Mouse (Mus musculus) hindbrain, embryonic 12.5 days (tissue): ENCODE results near the gene Catsperg1. TPM values are rescaled to one million over a fixed set of nuclear protein-coding genes. Genes with fewer than 3 reads are reported as not detected.
"Not testable (repeated sequence)": the region's sequence is repeated elsewhere in the genome, so short reads cannot be mapped to it uniquely, and the experiment has no call there.

Experiments
- ATAC-seq: fragments of 200-750 bp; cut with Nextera tagmentation; 2 replicates; pipeline ENCODE4 v1.8.0; 2017; ENCODE audit warnings: moderate TSS enrichment; ENCODE audit not compliant: low FRiP score
- H3K27ac ChIP-seq: fragments of 300-500 bp; sonication (generic); 2 replicates; pipeline ENCODE4 v1.5.1; 2016; ENCODE audit warnings: mild to moderate bottlenecking
- H3K27me3 ChIP-seq: fragments of 300-500 bp; sonication (generic); 2 replicates; pipeline ENCODE4 v1.6.1; 2016; ENCODE audit warnings: mild to moderate bottlenecking
- H3K36me3 ChIP-seq: fragments of 300-500 bp; sonication (generic); 2 replicates; pipeline ENCODE4 v1.6.1; 2016; ENCODE audit warnings: mild to moderate bottlenecking
- H3K4me1 ChIP-seq: fragments of 300-500 bp; sonication (generic); 2 replicates; pipeline ENCODE4 v1.6.1; 2016
- H3K4me2 ChIP-seq: fragments of 300-500 bp; sonication (generic); replicated peaks from 2 replicates; pipeline ENCODE4 v1.6.1; 2016; ENCODE audit warnings: mild to moderate bottlenecking
- H3K4me3 ChIP-seq: fragments of 300-500 bp; sonication (generic); 2 replicates; pipeline ENCODE4 v1.5.1; 2016; ENCODE audit warnings: mild to moderate bottlenecking
- H3K9ac ChIP-seq: fragments of 300-500 bp; sonication (generic); 2 replicates; pipeline ENCODE4 v1.6.1; 2016; ENCODE audit warnings: mild to moderate bottlenecking, moderate library complexity
- H3K9me3 ChIP-seq: fragments of 300-500 bp; sonication (generic); replicated peaks from 2 replicates; pipeline ENCODE4 v1.6.1; 2016; ENCODE audit warnings: mild to moderate bottlenecking
- WGBS: fragments of 180-500 bp; shearing (Covaris S2); methylation state at CpG from one replicate; pipeline ENCODE4 v1.1.7; 2016; 5-methylcytosine and 5-hydroxymethylcytosine counted together
- polyA plus RNA-seq: library from polyadenylated mRNA; unstranded; fragments of >200 nt; fragmentation: Nextera tagmentation; extraction: Ambion mirVana; gene quantifications from 2 replicates; pipeline ENCODE4 v1.2.1, GENCODE M21; 2016

The Catsperg1 gene
- polyA plus RNA-seq, 1 experiment from 2014 or later, result 0.72 TPM

- peaks cover 17% of the 10 kb centered on the region for H3K36me3 ChIP-seq
- no peak overlapping the region for H3K27ac ChIP-seq
- H3K4me1 ChIP-seq, result peaks cover 4% of the 10 kb centered on the region; the same call in 1 of the 2 replicates
- no peak overlapping the region for H3K4me2 ChIP-seq
- peaks cover 19% of the 10 kb centered on the region for H3K27me3 ChIP-seq
- H3K9ac ChIP-seq, result no peak overlapping the region
- ATAC-seq, result no peak
- H3K9me3 ChIP-seq, result no peaks in the 10 kb centered on the region
- WGBS, result 86% methylated on average over 7 of the region's 7 CpGs
- no peak overlapping the region for H3K4me3 ChIP-seq
Measured at GRCm38 (mm10) chr7:29244732-29245416, 31.0 kb upstream of the Catsperg1 start.

GRCm38 (mm10) chr7:29238019-29238967 is 24.5 kb upstream of the Catsperg1 start, which contains the start of gene Yif1b:
Yif1b (plus strand) TSS chr7:29238329.
- H3K4me1 ChIP-seq, result peaks cover 13% of the 10 kb centered on the region
- ATAC-seq, result peak; percentile 97
- WGBS, result 1% methylated on average over 60 of the region's 60 CpGs
- no peaks in the 10 kb centered on the region for H3K36me3 ChIP-seq
- no peaks in the 10 kb centered on the region for H3K9me3 ChIP-seq
- H3K9ac ChIP-seq, result peak within 1 kb of the TSS; percentile 71
- peak within 1 kb of the TSS; percentile 80 for H3K4me2 ChIP-seq
- H3K4me3 ChIP-seq, result peak within 1 kb of the TSS; percentile 67
- peak within 1 kb of the TSS; percentile 81 for H3K27ac ChIP-seq
- peaks cover 13% of the 10 kb centered on the region for H3K27me3 ChIP-seq

DNA sequence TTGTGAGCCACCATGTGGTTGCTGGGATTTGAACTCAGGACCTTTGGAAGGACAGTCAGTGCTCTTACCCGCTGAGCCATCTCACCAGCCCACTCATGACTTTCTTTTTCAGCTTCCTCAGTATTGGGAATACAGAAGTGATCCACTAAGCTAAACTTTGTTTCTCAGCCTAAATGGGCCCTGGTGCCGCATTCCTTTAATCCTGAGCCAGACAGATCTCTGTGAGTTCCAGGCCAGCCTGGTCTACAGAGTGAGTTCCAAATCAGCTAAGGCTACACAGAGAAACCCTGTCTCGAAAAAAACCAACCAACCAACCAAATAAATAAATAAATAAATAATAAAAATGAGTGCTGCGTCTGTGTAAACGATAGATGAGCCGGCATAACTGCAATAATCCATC is 23.8 kb upstream of the Catsperg1 start:
- Histone ChIP-seq H3K27me3 (peaks cover 20% of the 10 kb centered on the region), H3K4me3 (peak overlapping the region; percentile 67), H3K27ac (peak overlapping the region; percentile 81), H3K4me1 (peaks cover 13% of the 10 kb centered on the region), H3K9ac (peak overlapping the region; percentile 55), H3K4me2 (peak overlapping the region; percentile 80)
- 32% methylated on average over 6 of the region's 6 CpGs for WGBS
- not testable (repeated sequence) for H3K36me3 ChIP-seq, H3K9me3 ChIP-seq
- ATAC-seq, result peak; percentile 33

DNA sequence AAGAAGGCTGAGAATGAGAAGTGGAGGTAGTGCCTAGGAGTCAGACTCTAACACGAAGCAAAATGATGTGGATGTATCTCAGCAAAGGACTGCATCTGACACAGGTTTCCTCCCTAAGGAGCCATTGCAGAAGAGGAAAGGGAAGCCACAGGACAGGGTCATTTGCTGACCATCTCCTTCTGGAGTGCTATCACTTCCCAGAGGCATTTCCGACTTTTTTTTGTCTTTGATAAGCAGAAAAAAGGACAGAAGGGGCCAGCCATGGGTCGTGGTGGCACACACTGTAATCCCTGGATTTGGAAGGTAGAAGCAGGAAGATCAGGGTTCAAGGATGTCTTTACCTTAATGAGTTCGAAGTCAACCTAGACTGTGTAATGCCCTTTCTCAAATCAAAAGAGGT is 22.8 kb upstream of the Catsperg1 start:
- peaks cover 30% of the 10 kb centered on the region for H3K27me3 ChIP-seq
- H3K9ac ChIP-seq, result no peak overlapping the region
- no peak for ATAC-seq
- H3K36me3 ChIP-seq, result no peaks in the 10 kb centered on the region
- no peak overlapping the region for H3K27ac ChIP-seq
- no peak overlapping the region for H3K4me2 ChIP-seq
- WGBS, result 87% methylated on average over 4 of the region's 4 CpGs
- no peaks in the 10 kb centered on the region for H3K9me3 ChIP-seq
- no peak overlapping the region for H3K4me3 ChIP-seq
- H3K4me1 ChIP-seq, result peaks cover 20% of the 10 kb centered on the region

- ATAC-seq, result no peak
- Histone ChIP-seq H3K9me3 (no peaks in the 10 kb centered on the region), H3K27ac (no peak overlapping the region), H3K4me1 (peaks cover 19% of the 10 kb centered on the region), H3K9ac (no peak overlapping the region), H3K4me2 (no peak overlapping the region), H3K4me3 (no peak overlapping the region), H3K27me3 (peaks cover 48% of the 10 kb centered on the region), H3K36me3 (no peaks in the 10 kb centered on the region)
- 76% methylated on average over 5 of the region's 5 CpGs for WGBS
Measured at GRCm38 (mm10) chr7:29234661-29235060, 20.8 kb upstream of the Catsperg1 start.

DNA sequence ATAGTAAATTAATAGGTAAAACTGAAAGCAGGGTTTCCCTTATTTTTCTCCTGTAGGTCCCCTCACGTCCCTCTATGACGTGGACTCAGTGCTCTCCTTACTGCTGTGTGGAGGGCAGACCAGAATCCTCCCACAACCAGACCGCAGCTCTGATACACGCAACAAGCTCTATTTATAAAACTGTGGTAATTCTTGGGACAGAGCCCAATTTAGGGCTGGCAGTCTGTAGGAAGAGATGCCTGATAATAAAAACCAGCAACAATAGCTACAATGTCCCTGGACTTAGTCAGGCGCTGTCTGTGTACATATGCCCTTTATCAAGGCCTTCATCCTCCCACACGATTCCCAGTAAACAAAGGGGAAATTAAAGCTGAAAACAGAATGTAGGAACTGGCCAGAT is 19.9 kb upstream of the Catsperg1 start:
- H3K27ac ChIP-seq, result no peak overlapping the region
- ATAC-seq, result no peak
- H3K4me3 ChIP-seq, result no peak overlapping the region
- no peaks in the 10 kb centered on the region for H3K9me3 ChIP-seq
- 80% methylated on average over 6 of the region's 6 CpGs for WGBS
- H3K4me2 ChIP-seq, result no peak overlapping the region
- H3K9ac ChIP-seq, result no peak overlapping the region
- peaks cover 10% of the 10 kb centered on the region for H3K4me1 ChIP-seq
- no peaks in the 10 kb centered on the region for H3K36me3 ChIP-seq
- peaks cover 53% of the 10 kb centered on the region for H3K27me3 ChIP-seq

GRCm38 (mm10) chr7:29232247-29233013 is 18.6 kb upstream of the Catsperg1 start, which contains the start of gene Kcnk6:
Kcnk6 (minus strand) TSS chr7:29232515.
- Histone ChIP-seq H3K4me2 (peak within 1 kb of the TSS; percentile 83), H3K27me3 (peaks cover 53% of the 10 kb centered on the region), H3K27ac (no peak within 1 kb of the TSS), H3K4me3 (peak within 1 kb of the TSS; percentile 46), H3K9ac (peak within 1 kb of the TSS; percentile 60), H3K4me1 (peaks cover 7% of the 10 kb centered on the region), H3K36me3 (no peaks in the 10 kb centered on the region), H3K9me3 (no peaks in the 10 kb centered on the region)
- ATAC-seq, result peak; percentile 26; the same call in 1 of the 2 replicates
- WGBS, result 1% methylated on average over 62 of the region's 62 CpGs

DNA sequence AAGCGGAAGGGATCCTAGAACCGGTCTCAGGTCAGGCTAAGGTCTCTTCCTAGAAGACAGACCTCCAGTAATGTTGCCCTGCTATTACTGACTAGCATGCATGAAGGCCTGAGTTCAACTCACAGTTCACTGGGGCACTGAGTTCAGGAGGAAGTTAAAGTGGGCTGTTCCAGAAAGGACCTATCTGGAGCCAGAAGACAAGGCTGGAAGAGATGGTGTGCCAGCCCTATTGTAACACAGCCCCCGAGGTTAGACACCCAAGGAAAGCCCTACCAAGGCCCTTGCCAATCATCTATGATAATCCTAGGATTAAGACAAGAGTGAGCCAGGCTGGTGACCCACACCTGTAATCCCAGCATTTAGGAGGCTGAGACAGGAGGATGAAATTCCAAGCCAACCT is 17.7 kb upstream of the Catsperg1 start:
- H3K27me3 ChIP-seq, result peaks cover 53% of the 10 kb centered on the region
- H3K4me3 ChIP-seq, result 0 out of 2 replicates have a peak overlapping the region, but pooled peaks have one; percentile 46
- H3K27ac ChIP-seq, result no peak overlapping the region
- H3K4me2 ChIP-seq, result peak overlapping the region; percentile 83
- no peak overlapping the region for H3K9ac ChIP-seq
- H3K36me3 ChIP-seq, result no peaks in the 10 kb centered on the region
- 62% methylated on average over 3 of the region's 3 CpGs for WGBS
- H3K4me1 ChIP-seq, result peaks cover 7% of the 10 kb centered on the region
- no peak for ATAC-seq
- H3K9me3 ChIP-seq, result no peaks in the 10 kb centered on the region

DNA sequence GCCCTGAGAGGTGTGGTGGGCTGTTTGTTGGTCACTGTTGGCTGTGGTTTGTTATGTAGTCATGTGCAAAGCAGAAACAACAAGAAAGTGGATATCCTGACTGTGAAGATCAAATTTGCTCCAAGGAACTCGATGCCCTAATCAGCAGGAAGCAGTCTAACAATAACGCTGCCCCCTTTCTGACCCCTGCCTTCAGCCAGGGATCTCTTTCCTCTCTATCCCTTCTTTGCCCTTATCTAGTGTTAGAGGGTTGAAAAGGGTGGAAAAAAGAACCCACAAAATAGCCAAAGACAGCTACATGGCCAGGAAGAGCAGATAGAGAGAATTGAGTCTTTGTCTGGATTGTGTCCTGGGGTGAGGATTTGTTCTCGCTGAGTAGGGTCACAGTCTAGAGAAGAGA is 16.7 kb upstream of the Catsperg1 start:
- no peaks in the 10 kb centered on the region for H3K9me3 ChIP-seq
- no peak overlapping the region for H3K27ac ChIP-seq
- 23% methylated on average over 3 of the region's 3 CpGs for WGBS
- H3K4me3 ChIP-seq, result no peak overlapping the region
- H3K27me3 ChIP-seq, result peaks cover 53% of the 10 kb centered on the region
- H3K9ac ChIP-seq, result no peak overlapping the region
- no peak overlapping the region for H3K4me2 ChIP-seq
- H3K36me3 ChIP-seq, result no peaks in the 10 kb centered on the region
- H3K4me1 ChIP-seq, result peaks cover 8% of the 10 kb centered on the region
- ATAC-seq, result no peak

GRCm38 (mm10) chr7:29228202-29228601 is 14.4 kb upstream of the Catsperg1 start:
- Histone ChIP-seq H3K36me3 (no peaks in the 10 kb centered on the region), H3K4me2 (no peak overlapping the region), H3K27ac (no peak overlapping the region), H3K4me3 (no peak overlapping the region), H3K4me1 (peaks cover 17% of the 10 kb centered on the region), H3K9me3 (no peaks in the 10 kb centered on the region), H3K9ac (no peak overlapping the region), H3K27me3 (peaks cover 39% of the 10 kb centered on the region)
- WGBS, result 88% methylated on average over 4 of the region's 4 CpGs
- ATAC-seq, result no peak

DNA sequence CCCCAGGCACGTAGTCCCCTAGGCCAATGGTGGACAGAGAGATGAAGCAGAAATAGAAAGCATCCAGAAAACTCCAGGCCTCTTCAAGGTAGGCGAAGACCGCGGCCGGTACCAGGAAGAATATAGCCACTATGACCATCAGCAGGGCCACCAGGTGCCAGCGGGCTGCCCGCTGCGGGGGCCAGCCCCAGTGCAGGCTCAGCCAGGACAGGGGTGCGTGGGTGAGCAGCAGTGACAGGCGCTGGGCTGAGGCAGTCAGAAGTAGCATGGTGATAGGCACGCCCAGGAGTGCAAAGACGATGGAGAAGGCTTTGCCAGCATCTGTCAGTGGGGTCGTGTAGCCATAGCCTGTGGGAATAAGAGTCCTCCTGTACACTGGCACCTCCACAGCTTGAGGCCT is 11.7 kb upstream of the Catsperg1 start:
- Histone ChIP-seq H3K36me3 (no peaks in the 10 kb centered on the region), H3K9ac (no peak overlapping the region), H3K4me2 (peak overlapping the region; percentile 32; the same call in 1 of the 2 replicates), H3K27me3 (peaks cover 12% of the 10 kb centered on the region), H3K27ac (no peak overlapping the region), H3K9me3 (no peaks in the 10 kb centered on the region), H3K4me1 (peaks cover 9% of the 10 kb centered on the region), H3K4me3 (no peak overlapping the region)
- 70% methylated on average over 13 of the region's 13 CpGs for WGBS
- ATAC-seq, result no peak
